Mouse (Mus musculus): ENCODE results near the gene Unc80.

- TF ChIP-seq CTCF (IDR thresholded peaks at IDR 0.05; ENCODE audit: extremely low read depth, insufficient read depth, insufficient read length, insufficient replicate concordance) (no peak), POLR2A (IDR thresholded peaks at IDR 0.05; ENCODE audit: low read depth, low read length) (no peak)
These were observed 8.8 kb upstream of the Unc80 start for GRCm38 (mm10) chr1:66459394-66459793.
